Mouse (Mus musculus) intestine, embryonic 16.5 days (tissue): ENCODE measurements around the gene Gse1. TPM values are rescaled to one million over a fixed set of nuclear protein-coding genes. Genes with fewer than 3 reads are reported as not detected.
A peak's percentile ranks its signal among the peaks of the same experiment; 100 is the strongest.

ENCODE experiments used
- ATAC-seq: fragments of 200-750 bp; cut with Nextera tagmentation; 2 replicates; pipeline ENCODE4 v1.8.0; 2017; ENCODE audit warnings: moderate TSS enrichment, moderate library complexity
- H3K27ac ChIP-seq: fragments of 300-500 bp; sonication (generic); 2 replicates; pipeline ENCODE4 v1.5.1; 2014; ENCODE audit warnings: mild to moderate bottlenecking, low read length
- H3K27me3 ChIP-seq: fragments of 300-500 bp; sonication (generic); replicated peaks from 2 replicates; pipeline ENCODE4 v1.6.1; 2014; ENCODE audit warnings: low read length, control low read depth, mixed read lengths; ENCODE audit not compliant: control insufficient read depth, insufficient read depth
- H3K36me3 ChIP-seq: fragments of 300-500 bp; sonication (generic); 2 replicates; pipeline ENCODE4 v1.6.1; 2014; ENCODE audit warnings: low read length, control low read depth; ENCODE audit not compliant: control insufficient read depth, insufficient read depth
- H3K4me1 ChIP-seq: fragments of 300-500 bp; sonication (generic); 2 replicates; pipeline ENCODE4 v1.6.1; 2014; ENCODE audit warnings: low read length, control low read depth, mixed read lengths; ENCODE audit not compliant: control insufficient read depth, insufficient read depth
- H3K4me2 ChIP-seq: fragments of 300-500 bp; sonication (generic); 2 replicates; pipeline ENCODE4 v1.6.1; 2014; ENCODE audit warnings: low read depth, low read length, control low read depth
- H3K4me3 ChIP-seq: fragments of 300-500 bp; sonication (generic); 2 replicates; pipeline ENCODE4 v1.5.1; 2014; ENCODE audit warnings: mild to moderate bottlenecking, low read length
- H3K9ac ChIP-seq: fragments of 300-500 bp; sonication (generic); 2 replicates; pipeline ENCODE4 v1.6.1; 2014; ENCODE audit warnings: low read depth, low read length
- H3K9me3 ChIP-seq: fragments of 300-500 bp; sonication (generic); 2 replicates; pipeline ENCODE4 v1.6.1; 2016; ENCODE audit warnings: low read length, control low read depth; ENCODE audit not compliant: control insufficient read depth
- WGBS: fragments of 180-500 bp; shearing (Covaris S2); extraction: QIAGEN DNeasy Blood & Tissue Kit; methylation state at CpG from one replicate; pipeline ENCODE4 v1.1.7; 2014; 5-methylcytosine and 5-hydroxymethylcytosine counted together
- polyA plus RNA-seq: library from polyadenylated mRNA; unstranded; fragments of >200 nt; fragmentation: Nextera tagmentation; extraction: Ambion mirVana; gene quantifications from 2 replicates; pipeline ENCODE4 v1.2.1, GENCODE M21; 2015

Gse1 gene
- polyA plus RNA-seq, 1 experiment from 2014 or later = 7.3 TPM

DNA sequence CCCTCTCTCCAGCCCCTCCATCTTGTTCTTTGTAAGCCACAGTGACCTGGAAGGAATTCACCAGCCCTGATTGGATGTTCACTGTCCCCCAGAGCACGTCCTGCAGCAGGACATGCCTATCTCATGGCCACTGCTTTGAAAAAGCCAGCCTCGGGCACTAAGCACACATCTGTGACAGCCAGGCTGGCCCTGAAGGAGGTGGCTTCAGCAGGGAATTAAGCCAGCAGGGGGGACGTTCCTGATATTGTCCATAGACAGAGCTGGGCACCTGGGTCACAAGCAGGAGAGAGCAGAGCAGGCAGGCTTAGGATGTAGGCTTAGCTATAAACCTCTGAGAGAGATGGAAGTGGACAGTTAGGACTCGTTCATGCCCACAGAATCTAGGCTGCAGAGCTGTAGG lies 153.6 kb downstream of the Gse1 start:
- 70% methylated on average over 4 of the region's 4 CpGs for WGBS
- no peak for ATAC-seq
- Histone ChIP-seq H3K27me3 (no peaks in the 10 kb centered on the region; the same call in 1 of the 2 replicates), H3K4me3 (no peak overlapping the region), H3K9ac (no peak overlapping the region), H3K36me3 (no peaks in the 10 kb centered on the region), H3K27ac (peak overlapping the region; percentile 81), H3K4me2 (no peak overlapping the region), H3K9me3 (no peaks in the 10 kb centered on the region), H3K4me1 (peaks cover 42% of the 10 kb centered on the region)

DNA sequence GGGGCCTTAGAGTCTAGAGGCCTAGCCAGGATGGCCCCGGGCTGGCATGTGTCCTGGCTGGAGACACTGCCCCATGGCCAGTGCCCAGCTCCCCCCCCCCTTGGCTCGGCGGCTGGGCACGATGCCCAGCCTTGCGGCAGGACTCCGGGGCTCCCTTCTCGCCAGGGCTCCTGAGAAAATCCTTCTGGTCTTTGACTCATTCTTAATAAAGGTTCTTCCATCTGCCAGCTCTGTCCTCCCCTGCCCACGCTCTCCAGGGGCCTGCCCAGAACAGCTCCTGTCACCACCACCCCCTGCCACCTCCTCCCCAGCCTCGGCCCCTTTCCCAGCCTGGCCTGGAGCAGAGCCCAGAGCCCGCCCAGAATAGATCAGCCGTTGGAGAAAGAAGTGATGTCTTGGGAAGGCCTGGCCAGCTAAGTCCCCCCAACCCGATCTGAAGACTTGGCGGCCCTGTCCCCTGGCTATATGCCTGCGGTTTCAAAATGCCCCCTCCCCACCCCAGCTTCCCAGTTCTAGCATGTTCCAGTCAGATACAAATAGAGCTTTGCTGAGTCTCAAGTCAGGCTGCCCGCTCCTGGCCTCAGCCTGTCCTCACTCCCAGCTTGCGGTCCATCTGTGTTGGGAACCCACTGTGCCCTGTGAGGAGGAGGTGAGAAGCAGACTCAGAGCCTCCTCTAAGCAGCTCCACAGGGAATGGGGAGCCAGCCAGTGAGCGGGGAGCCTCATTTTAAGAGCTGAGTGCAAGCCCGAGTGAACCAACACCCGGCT lies 154.4 kb downstream of the Gse1 start:
- no peaks in the 10 kb centered on the region for H3K36me3 ChIP-seq
- no peaks in the 10 kb centered on the region; the same call in 1 of the 2 replicates for H3K27me3 ChIP-seq
- peak overlapping the region; percentile 56 for H3K9ac ChIP-seq
- ATAC-seq = peak; percentile 43
- peak overlapping the region; percentile 81 for H3K27ac ChIP-seq
- peaks cover 34% of the 10 kb centered on the region for H3K4me1 ChIP-seq
- 55% methylated on average over 13 of the region's 19 CpGs for WGBS
- H3K4me3 ChIP-seq = no peak overlapping the region
- no peaks in the 10 kb centered on the region for H3K9me3 ChIP-seq
- no peak overlapping the region for H3K4me2 ChIP-seq

DNA sequence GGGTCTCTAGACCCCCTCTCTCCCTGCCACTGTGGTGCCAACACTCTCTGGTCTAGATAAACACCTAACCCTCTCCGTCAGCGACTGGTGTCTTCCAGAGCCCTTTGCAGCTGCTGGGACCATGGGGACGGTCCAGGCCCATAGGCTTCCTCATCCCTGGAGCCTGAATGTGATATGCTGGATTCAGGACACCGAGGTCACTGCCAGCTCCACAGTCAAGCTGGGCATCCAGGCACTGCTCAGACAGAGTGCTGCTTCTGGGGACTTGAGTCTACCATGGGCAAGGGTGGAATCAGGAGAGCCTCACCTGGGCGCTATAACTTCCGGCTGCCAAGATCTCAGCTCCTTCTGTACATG lies 154.9 kb downstream of the Gse1 start:
- Histone ChIP-seq H3K4me3 (no peak overlapping the region), H3K27ac (peak overlapping the region; percentile 81), H3K4me1 (peaks cover 30% of the 10 kb centered on the region), H3K36me3 (no peaks in the 10 kb centered on the region), H3K27me3 (no peaks in the 10 kb centered on the region; the same call in 1 of the 2 replicates), H3K9ac (peak overlapping the region; percentile 56), H3K4me2 (0 out of 2 replicates have a peak overlapping the region, but pooled peaks have one; percentile 5), H3K9me3 (no peaks in the 10 kb centered on the region)
- 76% methylated on average over 6 of the region's 6 CpGs for WGBS
- no peak; the same call in 1 of the 2 replicates for ATAC-seq

DNA sequence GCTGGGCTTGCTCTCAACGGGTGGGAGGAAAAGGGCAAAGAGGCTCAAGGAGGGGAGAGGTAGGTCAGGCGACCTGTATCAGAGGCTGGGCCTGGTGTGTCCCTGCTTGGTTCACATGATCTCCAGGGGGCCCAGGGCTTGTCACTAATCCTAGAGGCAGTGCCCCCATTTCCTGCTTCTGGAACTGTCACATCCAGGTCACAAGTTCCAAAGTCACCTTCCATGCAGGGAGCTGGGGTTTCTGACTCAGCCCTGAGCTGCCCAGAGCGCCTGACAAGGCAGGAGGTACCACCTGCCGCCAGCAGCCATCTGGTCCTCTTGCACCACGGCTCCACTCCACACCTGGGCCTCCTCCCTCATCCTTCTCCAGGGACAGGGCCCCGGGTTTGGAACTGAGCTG lies 155.5 kb downstream of the Gse1 start:
- Histone ChIP-seq H3K4me3 (no peak overlapping the region), H3K9ac (peak overlapping the region; percentile 56; the same call in 1 of the 2 replicates), H3K4me1 (peaks cover 25% of the 10 kb centered on the region), H3K36me3 (no peaks in the 10 kb centered on the region), H3K27me3 (no peaks in the 10 kb centered on the region; the same call in 1 of the 2 replicates), H3K4me2 (no peak overlapping the region), H3K27ac (peak overlapping the region; percentile 81), H3K9me3 (no peaks in the 10 kb centered on the region)
- 51% methylated on average over 6 of the region's 6 CpGs for WGBS
- peak; percentile 73 for ATAC-seq

DNA sequence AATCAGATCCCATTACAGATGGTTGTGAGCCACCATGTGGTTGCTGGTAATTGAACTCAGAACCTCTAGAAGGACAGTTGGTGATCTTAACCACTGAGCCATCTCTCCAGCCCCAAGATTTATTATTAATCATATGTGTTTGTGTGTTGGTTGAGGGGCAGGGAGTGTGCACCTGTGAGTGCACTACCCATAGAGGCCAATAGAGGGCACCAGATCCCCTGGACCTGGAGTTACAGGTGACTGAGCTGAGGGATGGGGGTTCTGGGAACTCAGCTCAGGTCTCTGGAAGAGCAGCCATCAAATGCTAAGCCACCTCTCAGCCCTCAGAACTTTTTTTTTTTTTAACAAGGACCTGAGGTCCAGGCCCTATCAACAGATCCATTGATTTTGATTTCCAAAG lies 156.5 kb downstream of the Gse1 start:
- Histone ChIP-seq H3K9me3 (no peaks in the 10 kb centered on the region), H3K4me2 (no peak overlapping the region), H3K36me3 (no peaks in the 10 kb centered on the region), H3K9ac (no peak overlapping the region), H3K4me1 (peaks cover 21% of the 10 kb centered on the region), H3K4me3 (no peak overlapping the region), H3K27me3 (no peaks in the 10 kb centered on the region; the same call in 1 of the 2 replicates), H3K27ac (no peak overlapping the region)
- no peak for ATAC-seq

DNA sequence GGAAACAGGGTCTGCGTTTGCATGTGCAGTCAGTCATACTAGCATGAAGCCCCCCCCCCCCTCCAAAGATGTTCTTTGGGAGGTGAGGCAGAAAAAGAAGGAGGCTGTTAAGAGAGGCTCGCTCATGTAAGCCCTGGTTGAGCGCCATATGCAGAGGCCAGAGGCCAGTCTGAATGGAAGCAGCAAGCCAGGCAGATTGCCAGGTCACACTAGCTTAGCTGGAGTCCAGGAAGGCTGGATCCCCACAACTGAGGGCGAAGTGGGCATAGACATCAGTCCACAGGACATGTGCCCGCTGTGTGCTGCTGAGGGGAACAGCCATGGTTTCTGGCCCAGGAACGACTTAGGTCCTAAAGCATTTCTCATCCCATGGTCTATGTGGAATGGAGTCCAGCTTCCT lies 160.0 kb downstream of the Gse1 start:
- H3K9ac ChIP-seq = no peak overlapping the region
- H3K9me3 ChIP-seq = no peaks in the 10 kb centered on the region
- 81% methylated on average over 6 of the region's 6 CpGs for WGBS
- H3K36me3 ChIP-seq = no peaks in the 10 kb centered on the region
- H3K4me3 ChIP-seq = no peak overlapping the region
- ATAC-seq = no peak
- H3K27ac ChIP-seq = no peak overlapping the region
- peaks cover 19% of the 10 kb centered on the region for H3K4me1 ChIP-seq
- H3K4me2 ChIP-seq = no peak overlapping the region
- H3K27me3 ChIP-seq = no peaks in the 10 kb centered on the region

DNA sequence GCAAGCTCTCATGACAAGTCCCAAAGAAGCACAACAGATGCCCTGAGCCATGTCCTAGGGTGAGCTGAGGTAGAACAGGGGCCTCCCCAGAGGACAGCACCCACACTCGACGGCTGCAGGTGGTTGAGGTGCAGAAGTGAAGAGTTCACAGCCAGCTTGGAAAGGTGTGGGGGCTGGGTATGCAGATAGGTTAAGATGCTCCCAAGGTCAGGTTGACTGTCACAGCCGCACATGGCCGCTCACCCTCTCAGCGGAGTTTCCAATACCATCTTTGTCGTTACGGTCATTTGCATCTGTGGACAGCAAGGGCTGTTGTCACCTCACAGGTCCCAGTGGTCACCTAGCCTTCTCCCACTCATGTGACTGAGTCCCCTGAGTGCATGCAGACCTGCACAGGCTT lies 162.3 kb downstream of the Gse1 start:
- H3K4me2 ChIP-seq = no peak overlapping the region
- H3K36me3 ChIP-seq = no peaks in the 10 kb centered on the region
- peaks cover 9% of the 10 kb centered on the region for H3K4me1 ChIP-seq
- H3K9me3 ChIP-seq = no peaks in the 10 kb centered on the region
- WGBS = 91% methylated on average over 7 of the region's 7 CpGs
- no peak for ATAC-seq
- no peak overlapping the region for H3K9ac ChIP-seq
- no peak overlapping the region for H3K4me3 ChIP-seq
- no peaks in the 10 kb centered on the region for H3K27me3 ChIP-seq
- H3K27ac ChIP-seq = no peak overlapping the region

DNA sequence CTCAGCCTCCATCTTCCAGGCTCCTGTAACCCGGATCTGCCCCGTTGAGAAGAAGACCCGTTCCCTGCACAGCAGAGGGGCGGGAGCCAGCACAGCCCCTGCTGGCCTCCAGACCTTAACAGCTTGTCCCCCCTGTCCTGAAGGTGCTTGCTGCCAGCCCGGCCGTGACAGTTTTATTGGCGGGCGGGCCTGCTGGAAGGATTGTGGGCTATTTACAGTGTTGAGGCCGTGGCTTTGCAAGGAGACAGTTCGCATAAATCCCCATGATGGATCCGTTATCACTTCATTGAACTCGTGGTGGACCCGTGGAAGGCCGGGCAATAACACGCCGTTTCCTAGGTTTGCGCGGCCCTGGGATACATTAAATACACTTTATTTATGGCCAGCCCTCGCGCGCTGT lies 163.6 kb downstream of the Gse1 start:
- peaks cover 9% of the 10 kb centered on the region for H3K4me1 ChIP-seq
- no peak overlapping the region for H3K4me2 ChIP-seq
- H3K9ac ChIP-seq = 0 out of 2 replicates have a peak overlapping the region, but pooled peaks have one; percentile 2
- no peak for ATAC-seq
- no peak overlapping the region for H3K4me3 ChIP-seq
- H3K27me3 ChIP-seq = no peaks in the 10 kb centered on the region
- 27% methylated on average over 21 of the region's 21 CpGs for WGBS
- peaks cover 5% of the 10 kb centered on the region; the same call in 1 of the 2 replicates for H3K9me3 ChIP-seq
- H3K27ac ChIP-seq = no peak overlapping the region
- no peaks in the 10 kb centered on the region for H3K36me3 ChIP-seq

DNA sequence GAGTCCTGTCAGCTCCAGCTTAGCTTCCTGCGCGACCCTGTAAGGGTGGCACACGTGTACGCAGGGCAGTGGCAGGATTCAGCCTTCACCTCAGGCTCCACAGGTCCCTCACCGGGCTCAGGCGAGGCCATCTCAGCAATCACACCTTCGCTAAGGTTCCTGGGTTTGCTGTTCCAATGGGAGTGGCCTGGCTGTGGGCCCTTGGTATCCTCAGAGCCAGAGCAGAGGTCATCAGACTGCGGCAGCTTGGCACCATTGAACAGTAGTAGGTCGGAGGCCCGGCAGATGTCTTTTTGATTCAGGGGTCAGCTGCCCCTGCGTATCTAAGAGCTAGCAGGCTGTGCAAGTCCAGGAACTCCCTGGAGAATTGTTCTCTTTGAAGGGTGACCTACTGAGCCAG lies 164.8 kb downstream of the Gse1 start:
- H3K27ac ChIP-seq = no peak overlapping the region
- H3K4me1 ChIP-seq = peaks cover 9% of the 10 kb centered on the region
- peaks cover 5% of the 10 kb centered on the region; the same call in 1 of the 2 replicates for H3K9me3 ChIP-seq
- no peak overlapping the region for H3K9ac ChIP-seq
- no peak overlapping the region for H3K4me3 ChIP-seq
- H3K4me2 ChIP-seq = no peak overlapping the region
- no peaks in the 10 kb centered on the region for H3K36me3 ChIP-seq
- WGBS = 83% methylated on average over 11 of the region's 11 CpGs
- 0 out of 2 replicates have a peak, but pooled peaks have one; percentile 6 for ATAC-seq
- H3K27me3 ChIP-seq = no peaks in the 10 kb centered on the region
